Mouse (Mus musculus): Measurements from ENCODE around the gene Imp3. TPM values are rescaled to one million over a fixed set of nuclear protein-coding genes. Genes with fewer than 3 reads are reported as not detected.

The Imp3 gene
- total and polyA plus RNA-seq, 3 experiments = 42.1 to 67.1 (median 61.8) TPM

- ATAC-seq (ENCODE audit: extremely low read depth, insufficient number of reproducible peaks, low FRiP score, poor library complexity, severe bottlenecking) = no peak
- Histone ChIP-seq H3K36me3 (replicated peaks) (no peaks in the 10 kb centered on the region), H3K27me3 (ENCODE audit: insufficient read depth, low read length) (peaks cover 56% of the 10 kb centered on the region), H3K4me3 (ENCODE audit: low read depth, low read length) (no peak overlapping the region), H3K4me1 (ENCODE audit: insufficient read depth, low read depth, low read length) (peaks cover 17% of the 10 kb centered on the region), H3K9me3 (replicated peaks) (no peaks in the 10 kb centered on the region)
- DNase-seq (ENCODE audit: low spot score) = no peak
- TF ChIP-seq GATA2 (IDR thresholded peaks at IDR 0.05; ENCODE audit: borderline replicate concordance, low read depth, low read length) (no peak), GATA1 (IDR thresholded peaks at IDR 0.05; ENCODE audit: borderline replicate concordance, low read length) (no peak), CTCF (IDR thresholded peaks at IDR 0.05; ENCODE audit: low read depth, low read length) (no peak), TAL1 (conservative IDR thresholded peaks at IDR 0.05; ENCODE audit: low read depth, low read length) (no peak), POLR2AphosphoS5 (IDR thresholded peaks at IDR 0.05; ENCODE audit: insufficient replicate concordance, low read depth, low read length) (no peak)
Measured at GRCm38 (mm10) chr9:56893313-56893712, 44.0 kb upstream of the Imp3 start.

- TF ChIP-seq POLR2AphosphoS5 (IDR thresholded peaks at IDR 0.05; ENCODE audit: insufficient replicate concordance, low read depth, low read length) (no peak), CTCF (IDR thresholded peaks at IDR 0.05; ENCODE audit: low read depth, low read length) (no peak; the same call in 1 of the 2 replicates)
- no peak overlapping the region for H3K4me3 ChIP-seq (ENCODE audit: low read depth, low read length)
- ATAC-seq (ENCODE audit: extremely low read depth, insufficient number of reproducible peaks, low FRiP score, poor library complexity, severe bottlenecking) (no peak), DNase-seq (ENCODE audit: low spot score) (no peak)
- H3K36me3 ChIP-seq (replicated peaks) = no peaks in the 10 kb centered on the region
- H3K9me3 ChIP-seq (replicated peaks) = no peaks in the 10 kb centered on the region
- H3K27me3 ChIP-seq (ENCODE audit: insufficient read depth, low read length) = peaks cover 57% of the 10 kb centered on the region
- peaks cover 17% of the 10 kb centered on the region for H3K4me1 ChIP-seq (ENCODE audit: insufficient read depth, low read depth, low read length)
Measured at GRCm38 (mm10) chr9:56894006-56894405, 43.3 kb upstream of the Imp3 start.

- Histone ChIP-seq H3K9me3 (replicated peaks) (no peaks in the 10 kb centered on the region), H3K27me3 (ENCODE audit: insufficient read depth, low read length) (peaks cover 63% of the 10 kb centered on the region), H3K4me3 (ENCODE audit: low read depth, low read length) (no peak overlapping the region), H3K36me3 (replicated peaks) (no peaks in the 10 kb centered on the region), H3K4me1 (ENCODE audit: insufficient read depth, low read depth, low read length) (peaks cover 5% of the 10 kb centered on the region)
- TF ChIP-seq TAL1 (conservative IDR thresholded peaks at IDR 0.05; ENCODE audit: low read depth, low read length) (no peak), CTCF (IDR thresholded peaks at IDR 0.05; ENCODE audit: low read depth, low read length) (no peak), GATA1 (IDR thresholded peaks at IDR 0.05; ENCODE audit: borderline replicate concordance, low read length) (no peak), POLR2AphosphoS5 (IDR thresholded peaks at IDR 0.05; ENCODE audit: insufficient replicate concordance, low read depth, low read length) (no peak), GATA2 (IDR thresholded peaks at IDR 0.05; ENCODE audit: borderline replicate concordance, low read depth, low read length) (no peak)
- no peak for ATAC-seq (ENCODE audit: extremely low read depth, insufficient number of reproducible peaks, low FRiP score, poor library complexity, severe bottlenecking)
- no peak for DNase-seq (ENCODE audit: low spot score)
Measured at GRCm38 (mm10) chr9:56896779-56897178, 40.5 kb upstream of the Imp3 start.

GRCm38 (mm10) chr9:56899409-56899808 is 37.9 kb upstream of the Imp3 start:
- DNase-seq (ENCODE audit: low spot score) (no peak), ATAC-seq (ENCODE audit: extremely low read depth, insufficient number of reproducible peaks, low FRiP score, poor library complexity, severe bottlenecking) (no peak)
- no peaks in the 10 kb centered on the region for H3K36me3 ChIP-seq (replicated peaks)
- H3K4me3 ChIP-seq (ENCODE audit: low read depth, low read length) = no peak overlapping the region
- no peaks in the 10 kb centered on the region for H3K9me3 ChIP-seq (replicated peaks)
- H3K27me3 ChIP-seq (ENCODE audit: insufficient read depth, low read length) = peaks cover 41% of the 10 kb centered on the region
- TF ChIP-seq CTCF (IDR thresholded peaks at IDR 0.05; ENCODE audit: low read depth, low read length) = no peak
- TF ChIP-seq POLR2AphosphoS5 (IDR thresholded peaks at IDR 0.05; ENCODE audit: insufficient replicate concordance, low read depth, low read length) = no peak
- no peak for TF ChIP-seq GATA1 (IDR thresholded peaks at IDR 0.05; ENCODE audit: borderline replicate concordance, low read length)
- TF ChIP-seq GATA2 (IDR thresholded peaks at IDR 0.05; ENCODE audit: borderline replicate concordance, low read depth, low read length) = no peak
- TF ChIP-seq TAL1 (conservative IDR thresholded peaks at IDR 0.05; ENCODE audit: low read depth, low read length) = no peak
- 0 out of 2 replicates have a peak, but pooled peaks cover 4% of the 10 kb centered on the region for H3K4me1 ChIP-seq (ENCODE audit: insufficient read depth, low read depth, low read length)

DNA sequence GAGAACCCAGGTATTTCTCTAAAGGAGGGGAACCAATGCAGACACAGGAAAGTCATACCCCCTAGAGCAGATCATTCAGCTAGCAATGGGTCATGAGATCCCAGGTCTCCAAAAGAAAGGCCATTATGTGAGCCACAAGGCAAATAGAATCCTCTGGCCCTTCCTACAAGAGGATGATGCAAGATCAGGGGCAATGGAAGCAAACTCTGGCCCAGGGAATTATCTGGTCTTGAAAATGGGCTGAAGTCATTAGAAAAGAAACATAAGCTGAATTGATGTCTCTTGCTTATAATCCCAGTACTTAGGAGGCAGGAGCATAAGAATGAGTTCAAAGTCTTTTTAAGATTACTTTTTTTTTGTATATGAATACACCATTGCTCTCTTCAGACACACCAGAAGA is 37.2 kb upstream of the Imp3 start:
- ATAC-seq (ENCODE audit: extremely low read depth, insufficient number of reproducible peaks, low FRiP score, poor library complexity, severe bottlenecking) (no peak), DNase-seq (ENCODE audit: low spot score) (no peak)
- peaks cover 37% of the 10 kb centered on the region for H3K27me3 ChIP-seq (ENCODE audit: insufficient read depth, low read length)
- no peaks in the 10 kb centered on the region for H3K9me3 ChIP-seq (replicated peaks)
- H3K4me1 ChIP-seq (ENCODE audit: insufficient read depth, low read depth, low read length) = 0 out of 2 replicates have a peak, but pooled peaks cover 4% of the 10 kb centered on the region
- TF ChIP-seq POLR2AphosphoS5 (IDR thresholded peaks at IDR 0.05; ENCODE audit: insufficient replicate concordance, low read depth, low read length) (no peak), TAL1 (conservative IDR thresholded peaks at IDR 0.05; ENCODE audit: low read depth, low read length) (no peak), CTCF (IDR thresholded peaks at IDR 0.05; ENCODE audit: low read depth, low read length) (no peak), GATA1 (IDR thresholded peaks at IDR 0.05; ENCODE audit: borderline replicate concordance, low read length) (no peak), GATA2 (IDR thresholded peaks at IDR 0.05; ENCODE audit: borderline replicate concordance, low read depth, low read length) (no peak)
- H3K36me3 ChIP-seq (replicated peaks) = no peaks in the 10 kb centered on the region
- H3K4me3 ChIP-seq (ENCODE audit: low read depth, low read length) = no peak overlapping the region

DNA sequence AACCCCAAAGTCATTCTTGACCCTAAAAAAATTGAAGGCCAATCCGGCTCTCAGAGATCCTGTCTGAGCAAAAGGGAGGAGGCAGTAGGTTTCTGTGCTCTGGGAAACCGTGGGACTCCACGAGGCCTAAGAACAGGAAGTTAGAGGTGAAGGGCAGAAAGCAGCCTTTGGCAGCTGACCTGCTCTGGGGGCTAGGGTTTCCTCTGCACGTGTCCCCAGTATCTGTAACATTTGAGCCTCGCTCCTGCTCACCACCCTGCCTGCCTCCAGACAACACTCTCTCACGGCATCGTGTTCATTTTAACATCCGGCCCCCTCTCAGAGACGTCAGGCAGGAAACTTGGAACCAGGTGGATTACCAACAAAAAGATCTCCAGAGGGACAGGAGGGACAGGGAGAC is 36.7 kb upstream of the Imp3 start:
- H3K27me3 ChIP-seq (ENCODE audit: insufficient read depth, low read length) = peaks cover 33% of the 10 kb centered on the region
- H3K9me3 ChIP-seq (replicated peaks) = no peaks in the 10 kb centered on the region
- DNase-seq (ENCODE audit: low spot score) (no peak), ATAC-seq (ENCODE audit: extremely low read depth, insufficient number of reproducible peaks, low FRiP score, poor library complexity, severe bottlenecking) (no peak)
- no peak for TF ChIP-seq GATA1 (IDR thresholded peaks at IDR 0.05; ENCODE audit: borderline replicate concordance, low read length)
- no peak for TF ChIP-seq CTCF (IDR thresholded peaks at IDR 0.05; ENCODE audit: low read depth, low read length)
- TF ChIP-seq GATA2 (IDR thresholded peaks at IDR 0.05; ENCODE audit: borderline replicate concordance, low read depth, low read length) = no peak
- no peak for TF ChIP-seq TAL1 (conservative IDR thresholded peaks at IDR 0.05; ENCODE audit: low read depth, low read length)
- no peak for TF ChIP-seq POLR2AphosphoS5 (IDR thresholded peaks at IDR 0.05; ENCODE audit: insufficient replicate concordance, low read depth, low read length)
- H3K4me3 ChIP-seq (ENCODE audit: low read depth, low read length) = no peak overlapping the region
- H3K36me3 ChIP-seq (replicated peaks) = no peaks in the 10 kb centered on the region
- 0 out of 2 replicates have a peak, but pooled peaks cover 4% of the 10 kb centered on the region for H3K4me1 ChIP-seq (ENCODE audit: insufficient read depth, low read depth, low read length)

All from G1E (cell line).